9 mouse cellular contexts compared by ENCODE assay signal in genomic region chr3:88685958-88686451, GRCm38 (mm10). TPM values are rescaled to one million over a fixed set of nuclear protein-coding genes. Genes with fewer than 3 reads are reported as not detected.
DNase-seq lines count a peak whose midpoint lies in the region; ATAC-seq and TF ChIP-seq lines count a peak whose summit lies in the region.
"Had no signal": no experiment of that assay in that cellular context is flagged by ENCODE, and none has a peak within 500 bp of the region (broad histone marks: within the 10 kb centered on the region; RNA-seq: fewer than 3 reads in every experiment).

No protein-coding gene starts in this region.

- H3K36me3 ChIP-seq in embryonic facial prominence, embryonic 13.5 days: peaks cover 33% of the 10 kb centered on the region
- H3K36me3 ChIP-seq in hindbrain, embryonic 12.5 days: peaks cover 26% of the 10 kb centered on the region
- H3K36me3 ChIP-seq in liver, embryonic 12.5 days: peaks cover 38% of the 10 kb centered on the region
- peaks cover 30% of the 10 kb centered on the region for H3K36me3 ChIP-seq in myocyte (ENCODE audit: control insufficient read depth, insufficient read depth)

- H3K27me3 ChIP-seq in embryonic facial prominence, embryonic 13.5 days: no peaks in the 10 kb centered on the region
- no peaks in the 10 kb centered on the region for H3K27me3 ChIP-seq in hindbrain, embryonic 12.5 days
- no peaks in the 10 kb centered on the region for H3K27me3 ChIP-seq in liver, embryonic 12.5 days (replicated peaks)
- no peaks in the 10 kb centered on the region for H3K27me3 ChIP-seq in myocyte (ENCODE audit: control insufficient read depth, insufficient read depth, insufficient read length)

- H3K4me1 ChIP-seq in embryonic facial prominence, embryonic 13.5 days: peaks cover 15% of the 10 kb centered on the region
- H3K4me1 ChIP-seq in hindbrain, embryonic 12.5 days: peaks cover 21% of the 10 kb centered on the region
- peaks cover 24% of the 10 kb centered on the region for H3K4me1 ChIP-seq in liver, embryonic 12.5 days

- peak overlapping the region; percentile 70 for H3K4me3 ChIP-seq in layer of hippocampus, adult 2 months
- peak overlapping the region; percentile 94 for H3K4me3 ChIP-seq in embryonic facial prominence, embryonic 13.5 days
- H3K4me3 ChIP-seq in hindbrain, embryonic 12.5 days: peak overlapping the region; percentile 97
- peak overlapping the region; percentile 86 for H3K4me3 ChIP-seq in liver, embryonic 12.5 days
- H3K4me3 ChIP-seq in myocyte: peak overlapping the region; percentile 95

- TF ChIP-seq CTCF in layer of hippocampus, adult 2 months (conservative IDR thresholded peaks at IDR 0.05): peak; percentile 50

- DNase-seq in layer of hippocampus, adult 2 months (ENCODE audit: low spot score in 2 of 2): peak; percentile 16 to 51
- no peak for DNase-seq in layer of hippocampus, postnatal 36 days
- DNase-seq in ZHBTc4 (ENCODE audit: low read depth, low spot score): peak; percentile 82
- DNase-seq in B cell, adult 2 months: no peak

- peak; percentile 74 for ATAC-seq in embryonic facial prominence, embryonic 13.5 days (ENCODE audit: insufficient number of reproducible peaks, insufficient read depth, low FRiP score, low TSS enrichment, low read depth)
- peak; percentile 86 for ATAC-seq in hindbrain, embryonic 12.5 days (ENCODE audit: low FRiP score)
- ATAC-seq in liver, embryonic 12.5 days: peak; percentile 61

- peak overlapping the region; percentile 97 for H3K9ac ChIP-seq in embryonic facial prominence, embryonic 13.5 days
- peak overlapping the region; percentile 98 for H3K9ac ChIP-seq in hindbrain, embryonic 12.5 days
- peak overlapping the region; percentile 91 for H3K9ac ChIP-seq in liver, embryonic 12.5 days

- H3K27ac ChIP-seq in layer of hippocampus, adult 2 months: peak overlapping the region; percentile 91
- H3K27ac ChIP-seq in embryonic facial prominence, embryonic 13.5 days: peak overlapping the region; percentile 99
- H3K27ac ChIP-seq in hindbrain, embryonic 12.5 days: peak overlapping the region; percentile 97
- H3K27ac ChIP-seq in liver, embryonic 12.5 days: peak overlapping the region; percentile 87

- H3K9me3 ChIP-seq in embryonic facial prominence, embryonic 13.5 days: no peaks in the 10 kb centered on the region
- H3K9me3 ChIP-seq in hindbrain, embryonic 12.5 days (replicated peaks): no peaks in the 10 kb centered on the region
- no peaks in the 10 kb centered on the region for H3K9me3 ChIP-seq in liver, embryonic 12.5 days (replicated peaks)

- peak overlapping the region; percentile 83 for H3ac ChIP-seq in myocyte (ENCODE audit: control insufficient read depth, insufficient read length)

- under 1% methylated on average over 45 of the region's 45 CpGs for WGBS in embryonic facial prominence, embryonic 13.5 days
- WGBS in hindbrain, embryonic 12.5 days: under 1% methylated on average over 44 of the region's 45 CpGs
- under 1% methylated on average over 45 of the region's 45 CpGs for WGBS in liver, embryonic 12.5 days (ENCODE audit: insufficient replicate concordance)

- no peak for TF ChIP-seq POLR2A in myocyte (IDR thresholded peaks at IDR 0.05; ENCODE audit: insufficient read length, low read depth)

- peaks cover 53% of the 10 kb centered on the region for H3K79me2 ChIP-seq in myocyte (ENCODE audit: control insufficient read depth, insufficient read depth)

- H3K4me2 ChIP-seq in embryonic facial prominence, embryonic 13.5 days: peak overlapping the region; percentile 77
- H3K4me2 ChIP-seq in hindbrain, embryonic 12.5 days (replicated peaks): peak overlapping the region; percentile 77
- H3K4me2 ChIP-seq in liver, embryonic 12.5 days: peak overlapping the region; percentile 92
- peak overlapping the region; percentile 96 for H3K4me2 ChIP-seq in myocyte (ENCODE audit: low read depth)

TF ChIP-seq in myocyte, 11 proteins besides CTCF, POLR2A, EP300 and RAD21:
- TF ChIP-seq POLR2AphosphoS2 (IDR thresholded peaks at IDR 0.05; ENCODE audit: insufficient read length, low read depth): no peak
- TF ChIP-seq USF1 (IDR thresholded peaks at IDR 0.05; ENCODE audit: low read depth): no peak
- TF ChIP-seq CEBPB (IDR thresholded peaks at IDR 0.05; ENCODE audit: insufficient read depth, poor library complexity, severe bottlenecking): no peak
- TF ChIP-seq MAX (IDR thresholded peaks at IDR 0.05; ENCODE audit: low read depth): no peak
- TF ChIP-seq MYOD1 (IDR thresholded peaks at IDR 0.05; ENCODE audit: control insufficient read depth in 1 of 3, insufficient read length in 2 of 3, low read depth in 2 of 3): no peak
- no peak for TF ChIP-seq TCF12 (IDR thresholded peaks at IDR 0.05; ENCODE audit: insufficient read depth, poor library complexity, severe bottlenecking)
- no peak for TF ChIP-seq REST (IDR thresholded peaks at IDR 0.05; ENCODE audit: insufficient read depth, insufficient read length)
- no peak for TF ChIP-seq E2F4 (IDR thresholded peaks at IDR 0.05; ENCODE audit: insufficient read depth)

RNA-seq across cellular contexts. Expression of gene Khdc4, which starts 0.4 kb away (rescaled TPM):
- total RNA-seq in layer of hippocampus, adult 2 months (2021): 10 to 100 TPM; 55.1 to 55.5 TPM
- total RNA-seq in layer of hippocampus, postnatal 36 days (2021): 10 to 100 TPM; 49.1 to 61.1 TPM
- 92.5 and 106 TPM in 2 replicates for polyA plus RNA-seq in embryonic facial prominence, embryonic 13.5 days (2015; fragmentation: Nextera tagmentation; extraction: Ambion mirVana)
- polyA plus RNA-seq in hindbrain, embryonic 12.5 days (2016; fragmentation: Nextera tagmentation; extraction: Ambion mirVana): 117 and 119 TPM in 2 replicates
- 44.1 and 46.4 TPM in 2 replicates for polyA plus RNA-seq in liver, embryonic 12.5 days (2016; fragmentation: Nextera tagmentation; extraction: Ambion mirVana)
- 17.2 TPM for polyA plus RNA-seq in myocyte (2012; fragmentation: generic; extraction: Trizol)

RNA-seq across cellular contexts. Expression of gene Rit1, which starts 30.6 kb away (rescaled TPM):
- 10 to 100 TPM; 40.8 to 44.2 TPM for total RNA-seq in layer of hippocampus, adult 2 months (2021)
- total RNA-seq in layer of hippocampus, postnatal 36 days (2021): 10 to 100 TPM; 44.4 to 50.3 TPM
- polyA plus RNA-seq in embryonic facial prominence, embryonic 13.5 days (2015; fragmentation: Nextera tagmentation; extraction: Ambion mirVana): 51.4 and 54.4 TPM in 2 replicates
- polyA plus RNA-seq in hindbrain, embryonic 12.5 days (2016; fragmentation: Nextera tagmentation; extraction: Ambion mirVana): 43.6 and 47.1 TPM in 2 replicates
- polyA plus RNA-seq in liver, embryonic 12.5 days (2016; fragmentation: Nextera tagmentation; extraction: Ambion mirVana): 36.0 and 36.4 TPM in 2 replicates
- 62.3 TPM for polyA plus RNA-seq in myocyte (2012; fragmentation: generic; extraction: Trizol)

RNA-seq across cellular contexts. Expression of gene Rxfp4, which starts 33.1 kb away (rescaled TPM):
- not detected for total RNA-seq in layer of hippocampus, adult 2 months (2021)
- total RNA-seq in layer of hippocampus, postnatal 36 days (2021): not detected
- not detected in 2 replicates for polyA plus RNA-seq in embryonic facial prominence, embryonic 13.5 days (2015; fragmentation: Nextera tagmentation; extraction: Ambion mirVana)
- not detected in 2 replicates for polyA plus RNA-seq in hindbrain, embryonic 12.5 days (2016; fragmentation: Nextera tagmentation; extraction: Ambion mirVana)
- not detected in 2 replicates for polyA plus RNA-seq in liver, embryonic 12.5 days (2016; fragmentation: Nextera tagmentation; extraction: Ambion mirVana)
- polyA plus RNA-seq in myocyte (2012; fragmentation: generic; extraction: Trizol): not detected
- total RNA-seq: gastrocnemius, adult 8-10 months had no signal

Comparison
In these comparisons a context has a peak if more than half of its experiments do, and no peak if none do; other contexts are left out.
1. DNase-seq: peak in layer of hippocampus, adult 2 months (2 of 2) and ZHBTc4 (single experiment); none in layer of hippocampus, postnatal 36 days (0 of 2) and B cell, adult 2 months (0 of 2).
2. Peak in every context shown above with its lines, with median percentiles within 50 percentile points of each other: H3K27ac ChIP-seq, H3K4me3 ChIP-seq, ATAC-seq, H3K4me2 ChIP-seq and H3K9ac ChIP-seq.